Mouse (Mus musculus): ENCODE data around the gene Znrf3. TPM values are rescaled to one million over a fixed set of nuclear protein-coding genes. Genes with fewer than 3 reads are reported as not detected.
"Not testable (repeated sequence)": the region's sequence is repeated elsewhere in the genome, so short reads cannot be mapped to it uniquely, and the experiment has no call there.

Gene Znrf3
- polyA plus RNA-seq, 1 experiment from 2014 or later, result 7.3 TPM

GRCm38 (mm10) chr11:5476806-5477205 is 32.2 kb upstream of the Znrf3 start:
- H3K4me1 ChIP-seq (ENCODE audit: control insufficient read depth, insufficient read depth, low read length), result no peaks in the 10 kb centered on the region
- ATAC-seq, result no peak
- WGBS, result 89% methylated on average over 4 of the region's 4 CpGs

GRCm38 (mm10) chr11:5475556-5476118 is 31.0 kb upstream of the Znrf3 start:
- WGBS, result no CpG with 5 or more reads among the region's 2 CpGs
- H3K9me3 ChIP-seq (ENCODE audit: control insufficient read depth, low read length); H3K27me3 ChIP-seq (replicated peaks; ENCODE audit: control insufficient read depth, insufficient read depth, low read length); ATAC-seq; H3K27ac ChIP-seq (ENCODE audit: low read length); H3K4me1 ChIP-seq (ENCODE audit: control insufficient read depth, insufficient read depth, low read length); H3K36me3 ChIP-seq (ENCODE audit: control insufficient read depth, insufficient read depth, low read length); H3K4me2 ChIP-seq (ENCODE audit: low read depth, low read length); H3K4me3 ChIP-seq (ENCODE audit: low read length); H3K9ac ChIP-seq (ENCODE audit: low read depth, low read length): not testable (repeated sequence)

More at GRCm38 (mm10) chr11:5476806-5477205, 32.2 kb upstream of the Znrf3 start:
- Histone ChIP-seq H3K4me2 (ENCODE audit: low read depth, low read length) (no peak overlapping the region), H3K4me3 (ENCODE audit: low read length) (no peak overlapping the region), H3K27me3 (replicated peaks; ENCODE audit: control insufficient read depth, insufficient read depth, low read length) (no peaks in the 10 kb centered on the region), H3K9me3 (ENCODE audit: control insufficient read depth, low read length) (no peaks in the 10 kb centered on the region), H3K9ac (ENCODE audit: low read depth, low read length) (no peak overlapping the region), H3K36me3 (ENCODE audit: control insufficient read depth, insufficient read depth, low read length) (no peaks in the 10 kb centered on the region), H3K27ac (ENCODE audit: low read length) (no peak overlapping the region)

- Histone ChIP-seq H3K4me2 (ENCODE audit: low read depth, low read length) (no peak overlapping the region), H3K9ac (ENCODE audit: low read depth, low read length) (no peak overlapping the region), H3K9me3 (ENCODE audit: control insufficient read depth, low read length) (no peaks in the 10 kb centered on the region), H3K27me3 (replicated peaks; ENCODE audit: control insufficient read depth, insufficient read depth, low read length) (no peaks in the 10 kb centered on the region), H3K4me1 (ENCODE audit: control insufficient read depth, insufficient read depth, low read length) (no peaks in the 10 kb centered on the region), H3K27ac (ENCODE audit: low read length) (no peak overlapping the region), H3K4me3 (ENCODE audit: low read length) (no peak overlapping the region), H3K36me3 (ENCODE audit: control insufficient read depth, insufficient read depth, low read length) (no peaks in the 10 kb centered on the region)
- ATAC-seq, result no peak
- 17% methylated on average over 5 of the region's 5 CpGs for WGBS
These were observed 29.5 kb upstream of the Znrf3 start for GRCm38 (mm10) chr11:5474130-5474529.

- 66% methylated on average over 3 of the region's 3 CpGs for WGBS
- Histone ChIP-seq H3K27ac (ENCODE audit: low read length) (no peak overlapping the region), H3K4me2 (ENCODE audit: low read depth, low read length) (no peak overlapping the region), H3K9ac (ENCODE audit: low read depth, low read length) (no peak overlapping the region), H3K36me3 (ENCODE audit: control insufficient read depth, insufficient read depth, low read length) (no peaks in the 10 kb centered on the region), H3K4me3 (ENCODE audit: low read length) (no peak overlapping the region), H3K27me3 (replicated peaks; ENCODE audit: control insufficient read depth, insufficient read depth, low read length) (no peaks in the 10 kb centered on the region), H3K9me3 (ENCODE audit: control insufficient read depth, low read length) (no peaks in the 10 kb centered on the region), H3K4me1 (ENCODE audit: control insufficient read depth, insufficient read depth, low read length) (no peaks in the 10 kb centered on the region)
- ATAC-seq, result no peak
These were observed 25.4 kb upstream of the Znrf3 start for GRCm38 (mm10) chr11:5470055-5470454.

GRCm38 (mm10) chr11:5469084-5469483 is 24.4 kb upstream of the Znrf3 start:
- H3K27me3 ChIP-seq (replicated peaks; ENCODE audit: control insufficient read depth, insufficient read depth, low read length), result no peaks in the 10 kb centered on the region
- no peak overlapping the region for H3K4me3 ChIP-seq (ENCODE audit: low read length)
- no peak overlapping the region for H3K27ac ChIP-seq (ENCODE audit: low read length)
- no peak overlapping the region for H3K4me2 ChIP-seq (ENCODE audit: low read depth, low read length)
- ATAC-seq, result no peak
- WGBS, result 88% methylated on average over 3 of the region's 3 CpGs
- H3K36me3 ChIP-seq (ENCODE audit: control insufficient read depth, insufficient read depth, low read length), result no peaks in the 10 kb centered on the region
- no peaks in the 10 kb centered on the region for H3K4me1 ChIP-seq (ENCODE audit: control insufficient read depth, insufficient read depth, low read length)
- no peak overlapping the region for H3K9ac ChIP-seq (ENCODE audit: low read depth, low read length)
- no peaks in the 10 kb centered on the region for H3K9me3 ChIP-seq (ENCODE audit: control insufficient read depth, low read length)

GRCm38 (mm10) chr11:5468471-5468870 is 23.8 kb upstream of the Znrf3 start:
- Histone ChIP-seq H3K27me3 (replicated peaks; ENCODE audit: control insufficient read depth, insufficient read depth, low read length) (no peaks in the 10 kb centered on the region), H3K9me3 (ENCODE audit: control insufficient read depth, low read length) (no peaks in the 10 kb centered on the region), H3K4me1 (ENCODE audit: control insufficient read depth, insufficient read depth, low read length) (no peaks in the 10 kb centered on the region), H3K36me3 (ENCODE audit: control insufficient read depth, insufficient read depth, low read length) (no peaks in the 10 kb centered on the region), H3K9ac (ENCODE audit: low read depth, low read length) (no peak overlapping the region), H3K4me3 (ENCODE audit: low read length) (no peak overlapping the region), H3K27ac (ENCODE audit: low read length) (no peak overlapping the region), H3K4me2 (ENCODE audit: low read depth, low read length) (no peak overlapping the region)
- 47% methylated on average over 2 of the region's 2 CpGs for WGBS
- no peak for ATAC-seq

GRCm38 (mm10) chr11:5451923-5452322 is 7.3 kb upstream of the Znrf3 start:
- H3K27ac ChIP-seq (ENCODE audit: low read length), result no peak overlapping the region
- H3K9ac ChIP-seq (ENCODE audit: low read depth, low read length), result no peak overlapping the region
- 20% methylated on average over 6 of the region's 6 CpGs for WGBS
- ATAC-seq, result no peak
- peaks cover 3% of the 10 kb centered on the region; the same call in 1 of the 2 replicates for H3K4me1 ChIP-seq (ENCODE audit: control insufficient read depth, insufficient read depth, low read length)
- no peaks in the 10 kb centered on the region for H3K36me3 ChIP-seq (ENCODE audit: control insufficient read depth, insufficient read depth, low read length)
- H3K9me3 ChIP-seq (ENCODE audit: control insufficient read depth, low read length), result no peaks in the 10 kb centered on the region
- H3K4me2 ChIP-seq (ENCODE audit: low read depth, low read length), result no peak overlapping the region
- H3K4me3 ChIP-seq (ENCODE audit: low read length), result no peak overlapping the region
- H3K27me3 ChIP-seq (replicated peaks; ENCODE audit: control insufficient read depth, insufficient read depth, low read length), result no peaks in the 10 kb centered on the region

GRCm38 (mm10) chr11:5451341-5451740 is 6.7 kb upstream of the Znrf3 start:
- H3K4me3 ChIP-seq (ENCODE audit: low read length), result no peak overlapping the region
- no peaks in the 10 kb centered on the region for H3K36me3 ChIP-seq (ENCODE audit: control insufficient read depth, insufficient read depth, low read length)
- no peak overlapping the region for H3K4me2 ChIP-seq (ENCODE audit: low read depth, low read length)
- no peak overlapping the region for H3K9ac ChIP-seq (ENCODE audit: low read depth, low read length)
- peaks cover 3% of the 10 kb centered on the region; the same call in 1 of the 2 replicates for H3K4me1 ChIP-seq (ENCODE audit: control insufficient read depth, insufficient read depth, low read length)
- 66% methylated on average over 4 of the region's 4 CpGs for WGBS
- no peak overlapping the region for H3K27ac ChIP-seq (ENCODE audit: low read length)
- H3K27me3 ChIP-seq (replicated peaks; ENCODE audit: control insufficient read depth, insufficient read depth, low read length), result no peaks in the 10 kb centered on the region
- H3K9me3 ChIP-seq (ENCODE audit: control insufficient read depth, low read length), result no peaks in the 10 kb centered on the region
- no peak for ATAC-seq

- 77% methylated on average over 4 of the region's 4 CpGs for WGBS
- no peak for ATAC-seq
These were observed 6.1 kb upstream of the Znrf3 start for GRCm38 (mm10) chr11:5450701-5451100.

GRCm38 (mm10) chr11:5445452-5445953 is 856 bp upstream of the Znrf3 start:
- H3K4me3 ChIP-seq (ENCODE audit: low read length), result peak overlapping the region; percentile 91
- no peaks in the 10 kb centered on the region for H3K36me3 ChIP-seq (ENCODE audit: control insufficient read depth, insufficient read depth, low read length)
- no peaks in the 10 kb centered on the region for H3K9me3 ChIP-seq (ENCODE audit: control insufficient read depth, low read length)
- H3K4me1 ChIP-seq (ENCODE audit: control insufficient read depth, insufficient read depth, low read length), result peaks cover 21% of the 10 kb centered on the region
- WGBS, result 9% methylated on average over 11 of the region's 11 CpGs
- H3K4me2 ChIP-seq (ENCODE audit: low read depth, low read length), result peak overlapping the region; percentile 70
- ATAC-seq, result peak; percentile 31
- peak overlapping the region; percentile 70 for H3K9ac ChIP-seq (ENCODE audit: low read depth, low read length)
- H3K27ac ChIP-seq (ENCODE audit: low read length), result peak overlapping the region; percentile 50
- no peaks in the 10 kb centered on the region for H3K27me3 ChIP-seq (replicated peaks; ENCODE audit: control insufficient read depth, insufficient read depth, low read length)

More at GRCm38 (mm10) chr11:5450701-5451100, 6.1 kb upstream of the Znrf3 start:
- no peak overlapping the region for H3K9ac ChIP-seq (ENCODE audit: low read depth, low read length)
- no peaks in the 10 kb centered on the region for H3K9me3 ChIP-seq (ENCODE audit: control insufficient read depth, low read length)
- H3K36me3 ChIP-seq (ENCODE audit: control insufficient read depth, insufficient read depth, low read length), result no peaks in the 10 kb centered on the region
- no peak overlapping the region for H3K4me3 ChIP-seq (ENCODE audit: low read length)
- H3K4me1 ChIP-seq (ENCODE audit: control insufficient read depth, insufficient read depth, low read length), result peaks cover 3% of the 10 kb centered on the region; the same call in 1 of the 2 replicates
- no peak overlapping the region for H3K4me2 ChIP-seq (ENCODE audit: low read depth, low read length)
- no peaks in the 10 kb centered on the region for H3K27me3 ChIP-seq (replicated peaks; ENCODE audit: control insufficient read depth, insufficient read depth, low read length)
- H3K27ac ChIP-seq (ENCODE audit: low read length), result no peak overlapping the region

All from intestine, embryonic 16.5 days (tissue).